Mouse (Mus musculus): Measurements from ENCODE around the gene Olfr1191-ps1.
"Not testable (repeated sequence)": the region's sequence is repeated elsewhere in the genome, so short reads cannot be mapped to it uniquely, and the experiment has no call there.

The Olfr1191-ps1 gene

DNA sequence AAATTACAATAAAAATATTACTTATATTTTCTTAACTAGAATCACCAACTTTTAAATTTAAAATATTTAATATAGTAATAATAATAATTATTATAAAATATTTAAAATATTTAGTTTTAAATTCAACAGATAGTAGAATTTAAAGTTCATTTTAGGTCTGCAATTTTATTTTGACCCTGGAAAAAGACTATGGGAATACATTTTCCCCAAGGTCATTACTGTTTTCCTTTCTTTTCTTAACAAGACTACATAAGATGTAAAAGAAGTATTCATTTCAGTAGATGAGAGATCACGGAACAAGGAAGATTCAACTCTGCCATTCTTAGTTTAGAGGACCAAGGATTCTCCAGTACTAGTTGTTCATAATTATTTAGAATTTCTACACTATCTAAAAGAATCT, at the start of gene Olfr1191-ps1:
Gene Olfr1191-ps1, plus strand, starts transcription at position 301 of the 400 bp plus-strand sequence.
- DNase-seq, result not testable (repeated sequence)

DNA sequence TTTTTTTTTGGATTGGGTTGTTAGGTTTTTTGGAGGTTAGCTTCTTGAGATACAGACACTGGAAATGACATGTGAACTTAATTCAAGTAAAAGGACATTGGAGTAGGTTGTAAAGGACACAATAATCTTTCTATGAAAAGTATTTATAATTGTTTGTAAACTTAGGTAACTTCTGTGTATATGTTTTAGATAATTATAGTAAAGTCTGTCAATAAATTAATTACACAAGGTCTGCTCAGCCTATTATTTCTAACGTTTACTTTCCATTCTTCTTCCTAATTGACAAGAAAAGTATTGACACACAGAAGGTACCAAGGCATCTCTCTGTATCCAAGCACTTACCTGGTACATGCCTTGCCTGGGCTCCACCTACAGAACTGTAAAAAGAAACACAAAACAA, 7.9 kb downstream of the Olfr1191-ps1 start, which contains the start of gene Olfr1192-ps1:
Gene Olfr1192-ps1, plus strand, starts transcription at position 301 of the 400 bp plus-strand sequence.
- no peak for DNase-seq

DNA sequence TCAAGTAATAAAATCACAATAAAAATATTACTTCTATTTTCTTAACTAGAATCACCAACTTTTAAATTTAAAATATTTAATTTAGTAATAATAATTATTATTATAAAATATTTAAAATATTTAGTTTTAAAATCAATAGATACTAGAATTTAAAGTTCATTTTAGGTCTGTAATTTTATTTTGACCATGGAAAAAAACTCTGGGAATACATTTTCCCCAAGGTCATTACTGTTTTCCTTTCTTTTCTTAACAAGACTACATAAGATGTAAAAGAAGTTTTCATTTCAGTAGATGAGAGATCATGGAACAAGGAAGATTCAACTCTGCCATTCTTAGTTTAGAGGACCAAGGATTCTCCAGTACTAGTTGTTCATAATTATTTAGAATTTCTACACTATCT, 35.0 kb downstream of the Olfr1191-ps1 start, which contains the start of gene Olfr1193:
Gene Olfr1193, plus strand, starts transcription at position 301 of the 400 bp plus-strand sequence.
- not testable (repeated sequence) for DNase-seq

DNA sequence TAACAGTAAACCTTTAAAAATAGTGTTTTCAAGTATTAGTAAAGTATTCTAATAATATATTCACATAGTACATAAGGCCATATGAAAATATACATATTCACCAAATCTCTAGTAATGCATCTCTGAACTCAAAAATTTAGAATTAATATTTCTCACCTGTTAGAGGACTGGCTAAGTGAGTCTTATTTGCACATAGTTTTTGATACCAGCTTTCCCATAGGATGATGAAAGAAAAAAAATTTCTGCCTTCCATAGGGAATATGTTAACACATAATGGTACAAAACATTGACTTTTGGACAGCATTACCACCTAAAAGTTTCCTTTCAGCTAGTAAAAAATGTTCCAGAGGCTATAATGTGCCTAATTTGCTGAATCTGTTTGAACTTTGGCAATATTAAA, 48.7 kb downstream of the Olfr1191-ps1 start, which contains the start of gene Olfr1195:
Gene Olfr1195, minus strand, starts transcription at position 101 of the 400 bp plus-strand sequence.
- no peak for DNase-seq

Measured in right cerebral cortex, postnatal 4 days (tissue).